In genomic region chr11:23047663-23048582, GRCm38 (mm10) we compare ENCODE assay signal across 8 mouse cellular contexts. TPM values are rescaled to one million over a fixed set of nuclear protein-coding genes. Genes with fewer than 3 reads are reported as not detected.
DNase-seq lines count a peak whose midpoint lies in the region; ATAC-seq and TF ChIP-seq lines count a peak whose summit lies in the region.

No protein-coding gene starts in this region.

- H3K4me3 ChIP-seq in heart, adult 2 months: peak overlapping the region; percentile 34
- no peak overlapping the region; the same call in 1 of the 2 replicates for H3K4me3 ChIP-seq in heart, embryonic 15.5 days

- 31% methylated on average over 20 of the region's 20 CpGs for WGBS in heart, adult 2 months
- WGBS in heart, embryonic 15.5 days: 24% methylated on average over 20 of the region's 20 CpGs

- peak in 1 of 2 experiments; percentile 6 for DNase-seq in heart, adult 2 months
- DNase-seq in heart, postnatal 25 days (ENCODE audit: low spot score): no peak
- DNase-seq in adipocyte (ENCODE audit: low spot score): peak; percentile 8
- no peak for DNase-seq in right cerebral cortex, adult 18-20 months
- no peak for DNase-seq in spleen, adult 12 weeks (ENCODE audit: low spot score)
- DNase-seq in c-Kit-positive CD71-positive TER-119-positive erythroid progenitor cells, embryonic 14.5 days (ENCODE audit: low spot score): no peak

- H3K79me2 ChIP-seq in heart, adult 2 months (replicated peaks; ENCODE audit: control insufficient read depth, insufficient read depth, low read length): no peaks in the 10 kb centered on the region

- peaks cover 2% of the 10 kb centered on the region; the same call in 1 of the 2 replicates for H3K4me1 ChIP-seq in heart, adult 2 months (ENCODE audit: control insufficient read depth, insufficient read depth, low read length)
- 0 out of 2 replicates have a peak, but pooled peaks cover 3% of the 10 kb centered on the region for H3K4me1 ChIP-seq in heart, embryonic 15.5 days (replicated peaks)

- intact Hi-C loops in heart, adult 2 months (cut with DNase I): no loop called here
- intact Hi-C loops in heart, postnatal 25 days (cut with DNase I): no loop called here

- H3K9ac ChIP-seq in heart, adult 2 months (ENCODE audit: low read depth, low read length): 0 out of 2 replicates have a peak overlapping the region, but pooled peaks have one; percentile 4
- no peak overlapping the region for H3K9ac ChIP-seq in heart, embryonic 15.5 days

- TF ChIP-seq EP300 in heart, adult 2 months (IDR thresholded peaks at IDR 0.05; ENCODE audit: insufficient read depth, low read depth, low read length): no peak

- H3K4me2 ChIP-seq in heart, embryonic 15.5 days: peak overlapping the region; percentile 45

- H3K36me3 ChIP-seq in heart, adult 2 months (ENCODE audit: control insufficient read depth, insufficient read depth, low read length): no peaks in the 10 kb centered on the region
- no peaks in the 10 kb centered on the region for H3K36me3 ChIP-seq in heart, embryonic 15.5 days

- no peak overlapping the region for H3K27ac ChIP-seq in heart, adult 2 months
- H3K27ac ChIP-seq in heart, embryonic 15.5 days: no peak overlapping the region

- TF ChIP-seq CTCF in heart, adult 2 months (IDR thresholded peaks at IDR 0.05): no peak

- H3K9me3 ChIP-seq in heart, embryonic 15.5 days (replicated peaks): no peaks in the 10 kb centered on the region

- no peak for TF ChIP-seq POLR2A in heart, adult 2 months (IDR thresholded peaks at IDR 0.05; ENCODE audit: insufficient read depth, low read depth, low read length)

- H3K27me3 ChIP-seq in heart, adult 2 months (ENCODE audit: control insufficient read depth, insufficient read depth, low read length): no peaks in the 10 kb centered on the region
- H3K27me3 ChIP-seq in heart, embryonic 15.5 days: no peaks in the 10 kb centered on the region

- no peak for ATAC-seq in heart, embryonic 15.5 days (replicated peaks; ENCODE audit: insufficient number of reproducible peaks, insufficient read depth, low FRiP score, low read depth)
- ATAC-seq in megakaryocyte-erythroid progenitor cell, adult 5-6 weeks (replicated peaks; ENCODE audit: low FRiP score, low TSS enrichment, poor library complexity, severe bottlenecking): peak; percentile 87

RNA-seq across cellular contexts. Expression of gene Fam161a, which starts 40.6 kb away (rescaled TPM):
- total RNA-seq in heart, adult 2 months (2021): 1 to 10 TPM; 1.9 to 2.3 TPM
- 1.2 and 1.3 TPM in 2 replicates for polyA plus RNA-seq in heart, adult 2 months (2012; rRNA removed)
- 1 to 10 TPM; 1.5 to 1.6 TPM for total RNA-seq in heart, postnatal 25 days (2021)
- 0.89 and 2.1 TPM in 2 replicates for polyA plus RNA-seq in heart, embryonic 15.5 days (2015; fragmentation: Nextera tagmentation; extraction: Ambion mirVana)
- total RNA-seq in megakaryocyte-erythroid progenitor cell, adult 5-6 weeks (2014; fragmentation: Nextera tagmentation): 1.2 and 4.3 TPM in 2 replicates
- total RNA-seq in megakaryocyte-erythroid progenitor cell, adult 5-6 weeks (2017): 2.4 and 3.0 TPM in 2 replicates

RNA-seq across cellular contexts. Expression of gene Cct4, which starts 57.6 kb away (rescaled TPM):
- total RNA-seq in heart, adult 2 months (2021): 100 to 1,000 TPM; 114 to 129 TPM
- polyA plus RNA-seq in heart, adult 2 months (2012; rRNA removed): 54.2 and 72.3 TPM in 2 replicates
- 100 to 1,000 TPM; 114 to 121 TPM for total RNA-seq in heart, postnatal 25 days (2021)
- polyA plus RNA-seq in heart, embryonic 15.5 days (2015; fragmentation: Nextera tagmentation; extraction: Ambion mirVana): 184 and 191 TPM in 2 replicates
- 311 and 390 TPM in 2 replicates for total RNA-seq in megakaryocyte-erythroid progenitor cell, adult 5-6 weeks (2014; fragmentation: Nextera tagmentation)
- 447 and 464 TPM in 2 replicates for total RNA-seq in megakaryocyte-erythroid progenitor cell, adult 5-6 weeks (2017)
